Mouse (Mus musculus) stomach, postnatal 0 days (tissue): ENCODE measurements around the gene Tmem37.

Experiments used
- CTCF ChIP-seq: IDR thresholded peaks from 2 replicates; pipeline ENCODE4 v1.5.1; 2016; ENCODE audit warnings: antibody characterized with exemption, low read depth, mild to moderate bottlenecking, moderate library complexity
- EP300 ChIP-seq: optimal IDR thresholded peaks from 2 replicates; pipeline ENCODE3; 2016; ENCODE audit warnings: antibody characterized with exemption

DNA sequence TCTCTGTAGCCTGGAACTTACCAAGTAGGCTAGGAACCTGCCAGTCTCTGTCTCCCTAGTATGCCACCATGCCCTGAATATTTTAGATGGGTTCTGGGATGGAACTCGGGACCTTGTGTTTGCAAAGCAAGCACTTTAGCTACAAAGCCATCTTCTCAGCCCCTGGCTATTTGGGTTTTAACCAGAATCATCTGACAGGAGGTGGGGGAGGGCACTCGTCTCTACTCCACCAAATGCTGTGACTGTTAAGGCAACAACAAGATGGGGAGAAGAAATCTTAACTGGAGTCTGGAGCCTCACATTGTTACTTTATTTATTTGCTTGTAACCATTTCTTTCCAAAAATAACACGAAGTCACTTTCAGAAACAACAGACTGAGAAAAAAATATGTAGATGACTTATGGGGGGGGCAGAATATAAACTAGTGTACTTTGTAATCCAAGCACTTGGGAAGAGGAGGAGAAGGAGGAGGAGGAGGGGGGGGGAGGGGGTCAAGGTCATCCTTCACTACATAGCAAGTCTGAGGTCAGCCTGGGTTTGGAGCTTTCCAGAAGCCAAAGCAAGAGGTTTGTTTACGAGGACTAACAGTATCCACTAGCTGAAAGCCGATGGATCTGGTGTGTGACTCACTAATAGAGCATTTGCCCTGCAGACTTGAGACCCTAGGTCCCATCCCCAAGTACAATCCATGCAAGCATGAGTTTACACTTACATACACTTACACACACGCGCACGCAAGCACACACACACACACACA is 16.0 kb downstream of the Tmem37 start:
- no peak for TF ChIP-seq CTCF
- TF ChIP-seq EP300, result no peak
